Mouse (Mus musculus) brain, adult 2 months (tissue): ENCODE measurements at regions not wholly inside any gene's neighbourhood (a gene's known extent, or its start where the extent isn't known, plus 50 kb on each side); places are given as distances from the start of the nearest gene placed in this dataset.
"Not testable (repeated sequence)": the region's sequence is repeated elsewhere in the genome, so short reads cannot be mapped to it uniquely, and the experiment has no call there.

Source experiments
- DNase-seq: peaks from one replicate; pipeline ENCODE4 v3.0.0; 2011; ENCODE audit warnings: low read depth, low spot score

DNA sequence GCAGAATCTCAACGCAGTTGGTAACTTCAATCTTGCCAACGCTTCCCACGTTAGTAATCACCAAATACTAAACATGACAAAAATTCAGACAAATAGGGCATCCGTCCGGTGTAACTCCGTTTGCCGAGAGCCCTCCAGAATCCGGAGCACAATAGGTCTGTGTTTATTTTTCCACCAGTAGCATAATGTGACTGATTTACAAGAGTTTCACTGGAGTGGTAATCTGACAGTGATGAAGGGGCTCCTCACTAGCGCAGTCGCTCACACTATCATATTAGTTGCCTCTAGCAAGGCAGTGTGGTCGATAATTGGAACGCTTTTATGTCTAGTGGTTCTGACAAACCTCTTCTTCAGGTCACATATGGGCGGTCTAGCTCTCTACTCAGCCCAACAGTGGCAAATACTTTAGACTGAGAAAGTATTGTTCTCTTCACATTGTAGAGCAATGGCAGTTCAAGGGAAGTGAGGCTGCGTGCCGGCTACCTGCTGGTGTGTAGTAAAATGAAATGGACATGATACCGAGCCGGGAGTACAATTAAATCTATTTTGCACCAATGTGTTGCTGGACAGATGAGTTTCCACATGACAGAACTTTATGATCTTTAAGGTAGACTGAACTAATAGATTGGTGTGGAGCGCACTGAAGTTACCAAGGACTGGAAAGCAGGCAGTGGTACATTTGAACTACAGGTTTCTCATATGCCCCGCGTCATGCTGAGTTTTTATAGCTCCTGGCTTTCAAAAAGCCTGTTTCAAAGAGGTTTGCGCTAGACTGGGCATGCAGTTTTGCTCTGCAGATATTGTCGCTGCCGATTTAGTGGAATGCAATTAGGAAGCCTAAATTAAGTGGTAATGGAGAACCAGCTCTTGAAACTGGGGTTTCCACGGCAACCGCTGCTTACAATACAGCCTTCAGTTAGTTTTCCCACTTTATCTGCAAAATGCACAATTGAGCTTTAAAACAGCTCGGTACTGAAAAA lies 155.7 kb upstream of the Pou3f3 start:
- peak; percentile 68 for DNase-seq

DNA sequence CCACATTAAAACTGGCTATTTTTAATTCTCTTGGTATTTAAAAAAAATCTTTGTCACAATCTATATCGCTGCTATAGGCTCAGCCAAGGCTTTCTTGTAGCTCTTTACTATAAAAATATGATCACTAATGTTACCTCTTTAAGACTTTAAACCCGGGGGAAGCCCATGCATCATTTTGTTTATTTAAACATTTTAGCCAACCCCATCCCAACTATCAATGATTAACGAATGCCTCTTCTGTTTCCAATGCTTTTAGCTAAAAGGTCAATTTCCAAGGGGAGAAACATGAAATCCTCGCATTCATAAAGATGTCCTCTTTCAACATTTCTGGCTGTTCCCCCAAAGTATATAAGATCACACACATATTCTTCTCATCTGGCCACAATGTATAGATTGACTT lies 153.6 kb upstream of the Pou3f3 start:
- DNase-seq, result no peak

DNA sequence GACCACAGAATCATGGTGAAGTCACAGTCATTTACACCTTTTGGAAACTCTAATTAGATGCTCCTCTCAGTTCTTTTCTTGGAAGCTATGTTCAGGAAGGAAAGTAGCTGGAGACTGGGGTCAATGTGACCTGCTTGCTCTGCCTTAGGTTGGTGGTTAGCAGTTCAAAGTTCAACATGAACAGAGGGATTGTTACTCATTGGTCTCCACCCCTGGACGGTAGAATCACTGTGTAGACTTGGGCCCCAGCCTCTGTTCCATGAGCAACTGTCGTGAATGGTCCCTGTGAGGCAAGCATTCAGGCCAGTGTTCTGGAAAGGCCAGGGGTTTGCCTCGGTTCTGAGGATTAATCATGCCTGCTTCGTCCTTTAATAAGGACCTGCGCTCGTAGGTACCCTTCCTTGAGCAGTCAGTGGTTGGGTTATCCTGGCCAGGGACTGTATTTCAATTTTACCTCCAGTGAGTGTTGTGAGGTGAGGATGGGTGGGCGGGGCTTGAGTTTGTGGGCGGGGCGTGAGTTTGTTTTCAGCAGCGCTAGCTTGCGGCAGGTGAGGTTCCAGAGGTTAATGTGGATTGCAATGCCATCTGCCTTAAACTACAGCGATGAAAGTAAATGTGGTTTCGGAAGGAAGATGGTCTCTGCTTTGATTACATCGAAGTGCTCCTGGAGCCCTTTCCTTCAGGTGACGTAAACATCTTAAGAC lies 152.6 kb upstream of the Pou3f3 start:
- DNase-seq, result no peak

DNA sequence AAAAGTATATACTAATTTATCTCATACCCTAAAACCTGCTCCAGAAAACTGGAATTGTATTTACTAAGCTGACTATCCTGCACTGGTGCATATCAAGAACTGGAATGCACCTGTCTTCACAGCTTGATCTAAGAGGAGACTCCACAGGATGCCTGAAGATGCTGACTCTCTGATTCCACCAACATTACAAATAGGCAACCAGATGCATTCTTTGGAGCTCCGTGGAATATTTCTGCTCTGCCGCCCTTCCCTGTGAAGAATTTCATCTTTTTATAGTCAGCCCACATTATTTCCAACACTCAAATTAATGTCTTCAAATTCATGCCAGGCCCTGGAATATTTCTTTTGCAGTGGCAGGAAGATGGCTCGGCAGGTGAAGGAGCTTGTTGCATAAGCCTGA lies 148.7 kb upstream of the Pou3f3 start:
- DNase-seq, result peak; percentile 27

DNA sequence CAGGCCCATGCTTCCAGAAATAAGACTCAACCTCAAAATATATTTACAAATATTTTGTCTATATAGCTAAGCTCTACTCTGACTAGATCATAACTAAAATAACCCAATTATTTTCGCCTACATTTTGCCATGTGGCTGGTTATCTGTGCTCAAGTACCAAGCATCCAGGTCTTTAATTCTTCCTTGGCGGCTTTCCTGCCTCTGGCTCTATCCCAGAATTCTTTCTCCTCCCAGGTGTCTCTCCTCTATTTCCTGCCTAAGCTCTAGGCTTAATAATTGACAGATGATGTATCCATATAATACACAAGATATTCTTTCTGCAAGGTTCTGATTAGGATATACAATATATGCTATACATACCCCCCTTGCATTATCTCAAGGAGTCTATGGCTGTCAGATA lies 138.3 kb upstream of the Pou3f3 start:
- no peak for DNase-seq

DNA sequence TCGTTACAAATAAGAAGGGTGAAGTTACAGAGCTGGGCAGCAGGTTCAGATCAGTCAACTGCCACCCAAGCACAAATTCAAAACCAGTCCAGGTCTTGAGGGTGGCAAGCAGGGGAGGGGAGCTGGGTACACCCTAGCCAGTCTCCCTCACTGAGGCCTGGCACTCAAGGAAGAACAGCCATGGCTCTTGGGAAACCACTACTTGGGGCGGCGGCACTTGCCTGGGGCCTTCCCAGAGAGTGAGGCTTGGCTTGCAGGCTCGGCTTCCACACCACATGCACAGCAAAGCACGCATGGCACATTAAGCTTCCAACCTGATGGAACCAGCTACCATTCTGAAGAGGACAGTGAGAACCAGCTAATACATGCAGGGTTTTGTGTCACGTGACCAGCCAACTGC lies 127.9 kb upstream of the Pou3f3 start:
- no peak for DNase-seq

DNA sequence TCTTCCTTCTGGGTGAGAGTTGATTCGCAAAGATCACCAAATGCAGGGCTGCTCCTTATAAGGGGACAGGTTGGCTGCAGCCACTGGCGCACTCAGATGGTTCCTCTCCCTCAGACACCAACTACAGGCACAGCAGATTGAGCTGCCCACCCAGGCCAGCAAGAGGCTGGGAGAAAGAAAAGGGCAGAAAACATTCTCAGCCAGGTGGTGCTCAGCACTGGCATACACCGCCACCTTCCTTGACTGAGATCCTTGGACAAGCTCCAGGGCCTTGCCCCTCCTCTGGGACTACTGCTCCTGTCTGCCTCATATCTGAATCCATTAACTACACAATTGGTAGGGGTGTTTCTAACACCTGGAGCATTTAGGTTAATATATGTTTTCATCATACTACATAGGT lies 110.4 kb upstream of the Pou3f3 start:
- DNase-seq, result peak; percentile 8

DNA sequence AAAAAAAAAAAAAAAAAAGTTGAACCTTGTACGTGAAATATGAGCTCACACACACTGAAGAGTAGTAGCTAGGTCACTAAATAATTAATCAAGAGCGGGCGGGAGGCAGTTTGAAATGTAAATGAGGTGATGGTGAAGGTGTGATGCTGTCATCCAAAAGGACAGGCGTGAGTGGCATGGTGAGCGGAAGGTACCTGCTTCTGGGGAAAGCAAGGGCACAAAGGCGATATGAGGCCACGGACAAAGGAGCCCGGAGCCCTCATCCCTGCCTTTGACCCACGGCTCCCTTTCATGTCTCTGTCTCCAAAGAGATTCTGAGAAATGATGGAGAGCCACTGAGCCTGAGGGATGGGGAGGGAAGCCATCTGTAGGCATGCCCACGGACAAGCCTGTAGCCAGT lies 107.1 kb upstream of the Pou3f3 start:
- DNase-seq, result no peak

DNA sequence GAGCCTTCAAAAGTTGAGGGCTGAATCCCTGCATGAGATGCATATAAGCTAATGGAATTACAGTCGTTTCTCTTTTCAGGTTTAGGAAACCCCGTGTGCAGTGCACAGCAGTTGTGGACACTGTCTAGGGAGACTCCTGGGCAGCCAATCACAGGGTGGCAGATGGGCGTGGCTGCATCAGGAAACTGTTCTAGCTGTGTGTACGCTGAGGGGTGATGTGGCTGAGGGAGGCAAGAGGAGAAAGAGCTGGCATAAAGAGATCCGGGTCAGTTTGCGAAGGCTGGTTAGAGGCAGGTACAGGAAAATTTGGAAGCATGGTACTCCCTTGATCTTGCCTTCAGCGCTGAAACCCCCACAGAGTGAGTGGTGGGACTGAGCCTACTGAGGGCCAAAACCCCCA lies 106.1 kb upstream of the Pou3f3 start:
- DNase-seq, result no peak

DNA sequence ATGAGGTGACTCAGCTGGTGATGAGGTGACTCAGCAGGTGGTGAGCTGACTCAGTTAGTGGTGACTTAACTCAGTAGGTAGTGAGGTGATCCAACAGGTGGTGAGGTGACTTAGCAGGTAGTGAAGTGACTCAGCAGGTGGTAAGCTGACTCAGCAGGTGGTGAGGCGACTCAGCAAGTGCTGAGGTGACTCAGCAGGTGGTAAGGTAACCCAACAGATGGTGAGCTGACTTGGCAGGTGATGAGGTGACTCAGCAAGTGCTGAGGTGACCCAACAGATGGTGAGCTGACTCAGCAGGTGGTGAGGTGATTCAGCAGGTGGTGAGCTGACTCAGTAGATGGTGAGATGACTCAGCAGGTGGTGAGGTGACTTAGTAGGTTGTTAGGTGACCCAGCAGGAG lies 103.7 kb upstream of the Pou3f3 start:
- DNase-seq, result peak; percentile 80

DNA sequence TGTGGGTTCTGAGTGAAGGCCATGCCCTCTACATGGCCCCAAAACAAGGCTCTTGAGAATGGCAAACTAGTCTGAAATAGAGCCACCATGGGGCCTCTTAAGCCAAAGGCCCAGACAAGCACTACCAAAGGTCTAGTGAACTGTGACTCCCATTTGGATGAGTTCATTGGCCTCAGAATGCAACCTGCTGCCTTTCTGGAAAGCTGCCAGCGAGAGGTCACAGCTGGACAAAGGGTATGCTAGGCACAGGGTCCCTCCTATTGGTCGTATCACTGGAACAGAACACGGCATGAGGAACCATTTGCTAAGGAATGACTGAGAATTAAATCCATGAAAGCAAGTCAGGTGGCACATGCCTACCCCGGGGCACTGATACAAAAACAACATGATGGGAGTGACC lies 98.5 kb upstream of the Pou3f3 start:
- DNase-seq, result no peak

DNA sequence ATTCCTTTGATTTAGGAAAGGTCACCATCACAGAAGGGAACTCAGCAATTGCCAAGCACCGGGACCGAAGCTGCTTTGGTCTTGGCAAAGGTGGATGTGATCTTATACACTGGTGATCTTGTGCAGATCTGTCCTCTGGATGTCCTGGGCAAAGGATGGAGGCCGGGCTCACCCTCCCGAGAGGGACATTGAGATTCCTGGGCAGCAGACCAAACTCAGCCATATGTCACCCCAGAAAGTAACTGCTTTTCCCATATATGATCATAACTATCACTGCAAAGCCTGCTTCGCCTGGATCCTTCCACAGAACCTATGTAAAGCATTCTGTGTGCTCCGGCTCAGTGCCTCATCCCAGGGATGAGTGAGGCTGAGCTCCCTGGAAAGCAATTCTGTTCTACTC lies 96.3 kb upstream of the Pou3f3 start:
- peak; percentile 60 for DNase-seq

DNA sequence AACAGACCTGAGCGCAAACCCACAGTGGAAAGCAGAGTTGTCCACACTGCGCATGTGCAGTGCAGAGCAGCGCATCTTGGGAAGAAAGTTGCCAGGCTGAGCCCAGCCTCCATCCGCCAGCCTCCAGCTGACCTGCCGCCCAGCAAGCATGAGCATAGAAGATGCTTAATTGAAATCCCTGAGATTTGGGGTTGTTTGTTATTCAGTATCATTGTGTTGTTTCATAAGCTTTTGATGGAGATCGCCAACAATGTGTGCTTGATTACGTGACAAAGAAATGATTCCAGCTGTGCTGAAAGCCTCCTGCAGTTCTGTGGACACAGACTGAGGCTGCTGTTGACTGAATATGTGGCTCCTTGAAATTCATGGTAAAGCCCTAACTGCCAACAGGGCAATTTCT lies 89.3 kb upstream of the Pou3f3 start:
- DNase-seq, result no peak

DNA sequence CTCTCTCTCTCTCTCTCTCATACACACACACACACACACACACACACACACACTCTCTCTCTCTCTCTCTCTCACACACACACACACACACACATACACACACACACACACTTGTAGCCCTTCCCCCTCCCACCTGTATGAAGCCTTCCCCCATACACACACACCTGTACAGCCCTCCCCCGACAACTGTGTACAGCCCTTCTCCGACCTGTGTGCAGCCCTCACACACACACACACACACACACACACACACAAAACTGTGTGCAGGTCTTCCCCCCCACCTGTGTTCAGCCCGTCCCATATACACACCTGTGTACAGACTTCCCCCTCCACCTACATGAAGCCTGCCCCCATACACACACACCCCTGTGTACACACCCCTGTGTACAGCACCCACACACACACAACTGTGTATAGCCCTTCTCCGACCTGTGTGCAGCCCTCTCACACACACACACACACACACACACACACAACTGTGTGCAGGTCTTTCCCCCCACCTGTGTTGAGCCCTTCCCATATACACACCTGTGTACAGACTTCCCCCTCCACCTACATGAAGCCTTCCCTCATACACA lies 88.0 kb upstream of the Pou3f3 start:
- DNase-seq, result not testable (repeated sequence)

DNA sequence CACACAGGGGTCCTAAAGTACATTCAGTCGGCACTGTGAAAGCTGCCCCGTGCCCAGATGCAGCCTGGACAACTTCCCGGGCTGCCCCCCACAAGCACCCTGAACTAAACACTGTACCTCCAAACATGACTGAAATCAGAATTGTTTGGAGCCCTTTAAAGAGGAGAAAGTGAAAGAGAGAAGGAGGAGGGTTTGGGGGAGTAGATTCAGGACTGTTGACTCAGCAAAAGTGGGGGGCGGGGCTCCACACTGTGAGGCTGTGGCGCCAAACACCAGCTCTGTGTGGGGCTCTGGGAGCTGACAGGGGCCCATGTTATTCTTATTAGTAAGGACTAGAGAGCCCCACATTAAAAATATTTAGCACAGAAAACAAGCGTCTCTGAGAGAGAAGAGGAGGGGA lies 71.8 kb upstream of the Pou3f3 start:
- DNase-seq, result no peak

DNA sequence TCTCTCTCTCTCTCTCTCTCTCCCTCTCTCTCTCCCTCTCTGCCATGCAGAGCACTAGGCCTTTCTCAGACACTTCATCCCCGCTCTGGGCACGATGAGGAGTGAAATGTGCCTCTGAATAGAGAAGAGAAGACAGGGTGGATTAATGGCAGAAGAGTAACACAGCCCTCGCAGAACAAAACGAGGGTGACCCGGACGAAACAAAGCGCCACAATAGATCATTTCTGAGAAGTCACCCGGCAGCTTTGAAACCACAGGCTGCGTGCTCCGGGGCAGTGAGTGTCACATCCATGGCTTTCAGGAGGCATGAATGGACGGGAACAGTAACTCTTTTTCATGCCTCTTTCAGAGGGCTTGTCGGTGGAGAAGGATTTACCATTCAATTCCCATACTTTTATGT lies 66.8 kb upstream of the Pou3f3 start:
- no peak for DNase-seq

DNA sequence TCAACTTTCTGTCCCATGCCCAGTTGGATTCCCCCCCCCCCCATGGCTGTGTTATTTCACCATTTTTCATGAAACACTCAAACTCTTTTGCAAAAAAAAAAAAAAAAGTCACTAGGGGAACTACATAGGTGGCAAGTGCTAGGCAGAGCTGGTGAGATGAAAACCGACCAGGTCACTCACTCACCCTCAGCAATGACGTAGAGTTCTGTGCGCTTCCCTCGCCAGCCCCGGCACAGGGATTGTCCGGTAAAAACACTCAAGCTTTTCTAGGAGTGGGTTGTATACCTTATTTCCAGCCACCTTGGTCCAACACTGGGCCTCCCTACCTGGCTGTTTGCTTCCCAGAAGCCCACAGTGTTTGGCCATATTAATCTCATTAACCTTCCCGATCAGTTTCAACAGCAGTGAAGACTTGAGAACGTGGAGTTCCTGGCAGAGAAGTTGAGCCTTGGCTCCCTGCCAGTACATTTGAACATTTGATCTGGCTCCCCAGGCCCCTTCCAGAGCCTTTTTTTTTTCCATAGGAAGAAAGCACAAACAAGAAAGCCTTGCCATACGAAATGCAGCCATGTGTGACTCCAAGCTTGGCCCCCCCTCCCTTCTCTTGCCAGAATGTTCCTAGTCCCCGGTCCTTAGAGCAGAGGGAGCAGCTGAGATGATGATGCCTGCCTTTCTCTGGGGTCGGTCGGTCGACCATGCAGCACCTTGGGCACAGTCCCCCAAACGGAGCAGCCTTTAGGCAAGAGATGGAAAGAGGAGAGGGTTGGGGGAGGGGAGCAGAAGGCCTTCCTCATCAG lies 65.9 kb upstream of the Pou3f3 start:
- no peak for DNase-seq

DNA sequence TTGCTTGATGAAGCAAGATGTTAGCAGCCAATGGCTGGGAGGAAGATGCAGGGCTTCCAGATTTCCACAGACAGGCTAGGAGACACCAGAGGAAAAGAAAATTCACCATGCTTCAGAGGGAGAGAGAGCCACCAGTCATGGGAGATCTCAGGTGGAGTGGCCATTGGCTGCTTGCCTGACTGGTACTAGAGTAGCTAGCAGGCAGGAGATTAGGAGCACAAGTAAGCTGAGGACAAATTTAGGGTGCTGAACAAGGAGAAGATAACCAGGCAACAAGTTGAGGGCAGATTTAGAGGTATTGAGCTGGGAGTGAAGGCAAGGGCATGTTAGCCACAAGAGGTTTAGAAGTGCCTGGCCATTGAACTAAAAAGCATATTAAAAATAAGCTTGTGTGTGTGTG lies 63.3 kb upstream of the Pou3f3 start:
- no peak for DNase-seq

DNA sequence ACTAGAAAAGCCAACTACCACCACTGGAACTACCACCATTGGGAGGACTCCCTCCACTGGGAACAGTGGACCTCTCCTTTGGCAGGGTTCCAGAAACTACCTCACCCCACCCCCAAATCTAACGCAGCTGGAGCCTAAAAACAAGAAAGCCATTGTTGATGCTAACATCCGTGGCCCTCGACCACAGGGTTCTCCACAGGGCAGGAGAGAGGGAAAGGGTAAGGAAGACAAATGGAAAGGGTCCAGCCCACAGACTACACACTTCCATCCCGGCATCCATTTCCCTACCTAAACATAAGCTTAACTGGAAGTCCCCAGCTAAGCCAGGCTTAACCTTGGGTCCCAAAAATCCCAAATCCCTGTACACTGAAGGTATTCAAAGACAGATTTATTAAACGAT lies 59.0 kb upstream of the Pou3f3 start:
- DNase-seq, result peak; percentile 28
